Mouse (Mus musculus) intestine, embryonic 14.5 days (tissue): Measurements from ENCODE around the gene Ppard. TPM values are rescaled to one million over a fixed set of nuclear protein-coding genes. Genes with fewer than 3 reads are reported as not detected.

Source experiments
- ATAC-seq: fragments of 200-750 bp; cut with Nextera tagmentation; replicated peaks from 2 replicates; pipeline ENCODE4 v1.8.0; 2017; ENCODE audit warnings: low read depth, moderate number of reproducible peaks, moderate TSS enrichment, moderate library complexity; ENCODE audit not compliant: low FRiP score, low TSS enrichment
- DNase-seq: peaks from one replicate; pipeline ENCODE4 v3.0.0-alpha.2; 2018; ENCODE audit warnings: low spot score
- H3K27ac ChIP-seq: fragments of 300-500 bp; sonication (generic); 2 replicates; pipeline ENCODE4 v1.5.1; 2014; ENCODE audit warnings: low read depth, mild to moderate bottlenecking, control low read depth
- H3K27me3 ChIP-seq: fragments of 300-500 bp; sonication (generic); replicated peaks from 2 replicates; pipeline ENCODE4 v1.6.1; 2014; ENCODE audit warnings: low read length, control low read depth; ENCODE audit not compliant: control insufficient read depth, insufficient read depth
- H3K36me3 ChIP-seq: fragments of 300-500 bp; sonication (generic); 2 replicates; pipeline ENCODE4 v1.6.1; 2014; ENCODE audit warnings: low read length, control low read depth; ENCODE audit not compliant: control insufficient read depth, insufficient read depth
- H3K4me1 ChIP-seq: fragments of 300-500 bp; sonication (generic); replicated peaks from 2 replicates; pipeline ENCODE4 v1.6.1; 2014; ENCODE audit warnings: low read length, control low read depth, mixed read lengths; ENCODE audit not compliant: control insufficient read depth, insufficient read depth
- H3K4me2 ChIP-seq: fragments of 300-500 bp; sonication (generic); 2 replicates; pipeline ENCODE4 v1.6.1; 2014; ENCODE audit warnings: low read length
- H3K4me3 ChIP-seq: fragments of 300-500 bp; sonication (generic); 2 replicates; pipeline ENCODE4 v1.5.1; 2014; ENCODE audit warnings: low read depth, low read length, control low read depth, mixed read lengths
- H3K9ac ChIP-seq: fragments of 300-500 bp; sonication (generic); 2 replicates; pipeline ENCODE4 v1.6.1; 2014; ENCODE audit warnings: mild to moderate bottlenecking, low read length
- H3K9me3 ChIP-seq: fragments of 300-500 bp; sonication (generic); 2 replicates; pipeline ENCODE4 v1.6.1; 2016; ENCODE audit warnings: low read length, control low read depth; ENCODE audit not compliant: control insufficient read depth
- WGBS: fragments of 180-500 bp; shearing (Covaris S2); extraction: QIAGEN DNeasy Blood & Tissue Kit; methylation state at CpG from one replicate; pipeline ENCODE4 v1.1.7; 2014; 5-methylcytosine and 5-hydroxymethylcytosine counted together
- polyA plus RNA-seq: library from polyadenylated mRNA; unstranded; fragments of >200 nt; fragmentation: Nextera tagmentation; extraction: Ambion mirVana; gene quantifications from 2 replicates; pipeline ENCODE4 v1.2.1, GENCODE M21; 2014

Gene Ppard
- polyA plus RNA-seq, 1 experiment from 2014 or later = 2.5 TPM

DNA sequence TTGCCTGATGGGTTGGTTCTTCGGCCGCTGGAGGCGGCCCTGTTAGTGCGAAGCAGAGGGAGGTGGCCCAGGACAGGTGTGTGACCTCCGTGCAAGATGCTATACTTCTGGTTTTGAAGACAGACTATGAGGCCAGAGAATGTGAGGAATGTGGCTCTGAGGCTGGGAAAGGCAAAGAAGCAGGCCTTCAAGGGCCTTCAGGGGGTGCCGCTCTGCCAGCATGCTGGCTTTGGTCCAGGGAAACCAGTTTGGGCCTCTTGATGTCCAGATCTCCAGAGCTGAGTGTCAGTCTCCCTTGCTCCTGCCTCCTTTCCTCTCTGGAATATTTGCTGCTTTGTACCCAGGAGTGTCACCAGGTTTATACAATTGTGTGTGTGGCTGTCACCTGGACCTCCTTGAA lies 9.8 kb downstream of the Ppard start:
- Histone ChIP-seq H3K4me1 (peaks cover 14% of the 10 kb centered on the region), H3K9ac (no peak overlapping the region), H3K27me3 (no peaks in the 10 kb centered on the region), H3K4me3 (no peak overlapping the region), H3K9me3 (no peaks in the 10 kb centered on the region), H3K4me2 (no peak overlapping the region), H3K27ac (no peak overlapping the region), H3K36me3 (peaks cover 28% of the 10 kb centered on the region; the same call in 1 of the 2 replicates)
- WGBS = 82% methylated on average over 6 of the region's 6 CpGs
- ATAC-seq (no peak), DNase-seq (no peak)

DNA sequence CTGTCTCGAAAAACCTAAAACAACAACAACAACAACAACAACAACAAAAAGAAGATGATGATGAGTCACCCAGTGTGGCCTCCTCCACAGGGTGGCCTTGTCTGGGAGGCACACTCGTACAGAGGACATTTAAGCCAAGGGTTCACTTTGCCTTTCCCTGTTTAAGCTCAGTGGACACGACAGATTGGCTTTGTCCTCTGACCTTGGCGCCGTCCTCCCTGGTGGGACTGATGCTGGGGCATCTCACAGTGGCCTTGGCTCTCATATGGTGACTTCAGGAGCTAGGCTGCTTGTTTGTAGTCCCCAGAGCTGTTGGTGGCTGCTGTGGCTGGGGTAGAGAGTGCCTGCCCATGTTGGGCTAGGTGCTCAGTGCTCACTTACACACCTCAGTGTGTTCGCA lies 11.7 kb downstream of the Ppard start:
- no peak for DNase-seq
- no peaks in the 10 kb centered on the region for H3K27me3 ChIP-seq
- 79% methylated on average over 6 of the region's 6 CpGs for WGBS
- H3K36me3 ChIP-seq = peaks cover 23% of the 10 kb centered on the region; the same call in 1 of the 2 replicates
- H3K9me3 ChIP-seq = no peaks in the 10 kb centered on the region
- 0 out of 2 replicates have a peak overlapping the region, but pooled peaks have one; percentile 36 for H3K27ac ChIP-seq
- H3K4me1 ChIP-seq = peaks cover 18% of the 10 kb centered on the region
- ATAC-seq = no peak; the same call in 1 of the 2 replicates
- no peak overlapping the region for H3K4me2 ChIP-seq
- H3K9ac ChIP-seq = no peak overlapping the region
- no peak overlapping the region for H3K4me3 ChIP-seq

DNA sequence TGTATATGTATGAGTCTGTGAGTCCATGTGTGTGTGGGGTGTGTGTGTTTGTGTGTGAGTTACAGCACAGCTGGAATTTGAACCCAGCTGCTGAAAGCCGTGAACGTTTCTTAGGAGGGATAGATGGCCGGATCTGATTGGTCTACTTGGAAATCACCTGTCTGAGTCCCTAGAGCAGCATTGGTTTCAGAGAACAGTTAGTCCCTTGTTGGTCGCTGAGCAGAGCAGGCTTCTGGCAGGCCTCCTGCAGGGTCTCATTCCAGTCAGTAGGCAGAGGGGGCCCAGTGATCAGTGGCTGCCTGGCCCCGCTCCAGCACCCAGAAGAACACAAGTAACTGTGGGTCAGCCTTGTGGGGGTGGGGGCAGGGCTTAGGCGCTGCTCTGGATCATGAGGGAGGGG lies 12.2 kb downstream of the Ppard start:
- Histone ChIP-seq H3K36me3 (peaks cover 23% of the 10 kb centered on the region; the same call in 1 of the 2 replicates), H3K4me2 (no peak overlapping the region), H3K9me3 (no peaks in the 10 kb centered on the region), H3K4me1 (peaks cover 20% of the 10 kb centered on the region), H3K4me3 (no peak overlapping the region), H3K9ac (no peak overlapping the region), H3K27ac (peak overlapping the region; percentile 36; the same call in 1 of the 2 replicates), H3K27me3 (no peaks in the 10 kb centered on the region)
- WGBS = 42% methylated on average over 6 of the region's 6 CpGs
- DNase-seq (no peak), ATAC-seq (peak; percentile 59; the same call in 1 of the 2 replicates)

DNA sequence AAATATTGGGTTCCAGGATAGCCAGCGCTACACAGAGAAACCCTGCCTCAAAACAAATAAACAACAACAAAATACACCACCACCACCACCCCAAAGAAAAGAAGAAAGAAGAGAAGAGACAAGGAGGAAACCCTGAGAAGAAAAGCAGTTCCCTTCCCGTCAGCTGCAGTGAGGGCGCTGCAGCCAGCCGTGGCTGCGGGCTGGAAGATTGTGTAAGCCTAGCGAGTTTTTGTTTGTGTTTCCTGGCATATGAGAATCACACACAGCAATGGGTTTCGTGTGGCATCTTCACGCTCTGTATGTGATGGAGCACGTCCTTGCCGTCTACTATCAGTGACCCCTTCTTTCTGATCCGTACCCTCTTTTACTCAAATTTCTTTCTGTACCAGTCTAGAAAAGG lies 14.1 kb downstream of the Ppard start:
- ATAC-seq (no peak), DNase-seq (no peak)

DNA sequence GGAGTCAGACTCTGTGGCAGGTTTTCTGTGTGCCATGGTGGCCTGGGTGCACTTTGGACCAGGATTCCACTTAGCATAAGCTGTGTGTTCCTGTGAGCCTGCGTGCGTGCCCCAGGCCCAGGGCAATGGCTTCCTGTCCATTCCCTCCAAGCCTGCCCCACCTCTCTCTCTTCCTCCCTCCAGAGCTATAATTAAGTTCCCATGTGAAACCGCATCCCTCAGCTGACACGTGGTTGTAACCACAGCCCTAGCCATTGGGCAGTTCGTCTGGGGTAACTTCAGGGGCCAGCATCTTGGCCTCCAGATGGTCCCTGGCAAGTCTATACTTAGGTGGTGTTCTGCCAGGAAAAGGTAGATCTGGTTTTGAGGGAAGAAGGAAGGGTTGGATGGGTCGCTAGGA lies 15.1 kb downstream of the Ppard start:
- H3K4me1 ChIP-seq = peaks cover 20% of the 10 kb centered on the region
- H3K27ac ChIP-seq = no peak overlapping the region
- WGBS = 43% methylated on average over 6 of the region's 6 CpGs
- ATAC-seq = no peak
- no peaks in the 10 kb centered on the region for H3K27me3 ChIP-seq
- no peak overlapping the region for H3K9ac ChIP-seq
- no peaks in the 10 kb centered on the region for H3K9me3 ChIP-seq
- H3K4me3 ChIP-seq = no peak overlapping the region
- DNase-seq = no peak
- H3K36me3 ChIP-seq = 0 out of 2 replicates have a peak, but pooled peaks cover 10% of the 10 kb centered on the region
- no peak overlapping the region for H3K4me2 ChIP-seq

More for the DNA sequence above, 14.1 kb downstream of the Ppard start:
- Histone ChIP-seq H3K36me3 (peaks cover 10% of the 10 kb centered on the region; the same call in 1 of the 2 replicates), H3K9ac (no peak overlapping the region), H3K9me3 (no peaks in the 10 kb centered on the region), H3K27me3 (no peaks in the 10 kb centered on the region), H3K4me3 (no peak overlapping the region), H3K4me2 (no peak overlapping the region), H3K27ac (no peak overlapping the region), H3K4me1 (peaks cover 20% of the 10 kb centered on the region)
- WGBS = 69% methylated on average over 11 of the region's 11 CpGs

DNA sequence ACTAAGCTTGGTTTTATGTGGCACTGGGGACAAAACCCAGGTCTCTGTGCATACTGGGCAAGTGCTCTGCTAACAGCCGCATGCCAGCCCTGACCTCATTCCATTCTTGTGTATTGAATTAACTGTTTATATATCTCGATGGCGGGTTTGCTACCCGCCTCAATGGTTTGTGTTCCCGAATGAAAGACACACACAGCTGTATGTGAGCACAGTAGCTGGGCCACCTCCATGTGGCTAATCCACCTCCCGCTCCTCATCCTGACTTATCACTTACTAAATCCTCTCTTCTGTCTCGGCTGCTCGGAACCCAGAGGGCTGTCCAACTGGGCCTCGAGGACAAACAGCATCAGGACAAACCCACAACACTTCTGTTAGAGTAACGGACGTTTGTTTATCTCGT lies 16.6 kb downstream of the Ppard start:
- Histone ChIP-seq H3K36me3 (no peaks in the 10 kb centered on the region), H3K4me3 (no peak overlapping the region), H3K4me2 (no peak overlapping the region), H3K4me1 (peaks cover 20% of the 10 kb centered on the region), H3K27ac (no peak overlapping the region), H3K27me3 (no peaks in the 10 kb centered on the region), H3K9ac (no peak overlapping the region), H3K9me3 (no peaks in the 10 kb centered on the region)
- WGBS = 64% methylated on average over 12 of the region's 12 CpGs
- no peak for ATAC-seq
- no peak for DNase-seq

DNA sequence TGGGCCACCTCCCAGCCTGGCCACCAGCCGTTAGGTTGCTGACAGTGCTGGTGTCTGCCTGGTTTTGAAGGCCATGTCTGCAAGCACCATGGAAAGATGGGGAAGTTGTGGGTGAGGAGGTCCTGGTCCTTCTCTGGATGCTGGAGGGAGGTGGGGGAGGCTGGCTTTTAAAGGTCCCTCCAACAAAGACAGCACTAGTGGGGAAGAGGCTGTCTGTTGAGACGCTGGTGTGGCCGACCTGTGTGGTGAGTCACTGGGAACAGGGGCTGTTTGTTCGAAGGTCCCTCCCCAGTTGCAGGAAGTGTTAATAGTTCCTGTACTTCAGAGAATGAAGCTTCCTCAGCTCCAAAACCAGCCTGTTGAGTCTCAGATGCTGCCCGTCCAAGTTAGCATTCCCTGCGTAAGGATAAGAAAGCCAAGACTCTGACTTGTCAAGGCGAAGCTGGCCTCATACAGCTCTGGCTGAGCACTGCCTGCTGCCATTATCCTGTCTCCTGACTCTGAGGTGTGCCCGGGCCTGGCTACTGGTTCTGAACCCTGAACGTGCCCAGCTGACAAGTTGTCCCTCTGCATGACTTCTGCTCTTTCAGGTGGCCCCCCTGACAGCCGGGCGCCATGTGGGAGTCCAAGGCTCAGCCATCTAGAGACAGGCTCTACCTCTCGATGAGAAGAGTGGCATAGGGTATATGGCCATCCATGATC lies 19.2 kb downstream of the Ppard start:
- H3K36me3 ChIP-seq = no peaks in the 10 kb centered on the region
- no peak overlapping the region for H3K27ac ChIP-seq
- H3K27me3 ChIP-seq = no peaks in the 10 kb centered on the region
- H3K9me3 ChIP-seq = no peaks in the 10 kb centered on the region
- ATAC-seq (no peak), DNase-seq (no peak)
- no peak overlapping the region for H3K4me3 ChIP-seq
- no peak overlapping the region for H3K9ac ChIP-seq
- H3K4me2 ChIP-seq = no peak overlapping the region
- 76% methylated on average over 12 of the region's 12 CpGs for WGBS
- H3K4me1 ChIP-seq = peaks cover 28% of the 10 kb centered on the region

DNA sequence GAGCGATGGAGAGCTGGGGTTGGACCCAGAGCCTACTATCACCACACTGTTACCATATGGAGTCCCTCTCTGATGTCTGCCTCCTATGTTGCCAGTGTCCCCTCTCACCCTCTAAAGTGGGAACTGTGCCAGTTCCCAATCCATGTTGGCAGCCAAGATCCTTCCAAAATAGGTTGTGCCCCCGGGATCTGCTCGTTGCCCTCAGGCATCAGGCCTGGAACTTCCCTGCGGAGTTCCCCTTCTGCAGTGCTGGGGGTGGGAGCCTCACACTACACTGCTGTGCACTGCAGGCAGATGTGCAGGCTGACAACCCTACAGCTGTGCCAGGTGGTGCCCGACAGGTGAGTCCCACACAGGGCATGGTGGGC lies 19.8 kb downstream of the Ppard start:
- DNase-seq (no peak), ATAC-seq (no peak)
- Histone ChIP-seq H3K36me3 (no peaks in the 10 kb centered on the region), H3K9me3 (no peaks in the 10 kb centered on the region), H3K9ac (no peak overlapping the region), H3K4me1 (peaks cover 32% of the 10 kb centered on the region), H3K27ac (no peak overlapping the region), H3K27me3 (no peaks in the 10 kb centered on the region), H3K4me2 (no peak overlapping the region), H3K4me3 (no peak overlapping the region)
- 88% methylated on average over 5 of the region's 5 CpGs for WGBS

DNA sequence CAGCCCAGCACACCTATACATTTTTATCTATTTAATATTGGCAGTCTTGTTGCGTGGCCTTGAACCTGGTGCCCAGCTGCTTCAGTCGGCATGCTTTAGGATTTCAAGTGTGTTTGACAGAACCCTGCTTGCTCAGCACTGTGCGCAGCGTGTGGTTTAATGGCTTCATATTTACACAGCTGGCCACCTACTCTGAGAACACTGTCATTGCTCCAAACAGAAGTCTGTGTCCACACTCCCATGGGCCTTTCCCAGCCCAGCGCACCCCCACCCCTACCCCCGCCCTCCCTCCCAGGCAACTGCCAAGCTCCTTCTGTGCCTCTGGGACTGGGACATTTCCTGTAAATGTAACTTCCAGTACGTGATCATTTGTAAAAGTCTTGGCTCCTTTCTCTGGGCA lies 20.7 kb downstream of the Ppard start:
- no peak for ATAC-seq
- Histone ChIP-seq H3K36me3 (no peaks in the 10 kb centered on the region), H3K4me3 (no peak overlapping the region), H3K27me3 (no peaks in the 10 kb centered on the region), H3K27ac (no peak overlapping the region), H3K4me1 (peaks cover 35% of the 10 kb centered on the region), H3K4me2 (no peak overlapping the region), H3K9me3 (no peaks in the 10 kb centered on the region), H3K9ac (no peak overlapping the region)
- DNase-seq = no peak
- 66% methylated on average over 7 of the region's 7 CpGs for WGBS
